ENCODE assay signal across 27 mouse cellular contexts in the genomic region with DNA sequence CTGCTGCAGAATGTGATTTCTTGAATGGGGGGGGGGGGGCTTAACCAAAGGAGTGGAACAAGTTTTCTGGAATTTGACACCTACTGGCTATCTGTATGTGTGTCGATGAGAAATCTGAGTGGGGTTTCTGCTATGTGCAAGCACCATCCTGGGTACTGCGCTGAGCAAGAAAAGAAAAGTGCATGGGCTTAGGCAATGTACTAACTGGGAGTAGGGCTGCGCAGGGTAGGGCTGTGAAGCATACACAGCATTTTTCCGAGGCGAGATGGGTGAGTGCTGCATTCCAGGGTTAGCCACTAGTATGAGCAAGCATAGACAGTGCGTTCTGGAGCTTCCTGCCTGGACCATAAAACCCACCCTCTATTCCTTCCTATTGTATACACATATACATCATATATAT.
A peak's percentile ranks its signal among the peaks of the same experiment; 100 is the strongest.
DNase-seq lines count a peak whose midpoint lies in the region; ATAC-seq and TF ChIP-seq lines count a peak whose summit lies in the region.
"Had no signal": no experiment of that assay in that cellular context is flagged by ENCODE, and none has a peak within 500 bp of the region (broad histone marks: within the 10 kb centered on the region; RNA-seq: fewer than 3 reads in every experiment).

No protein-coding gene starts in this region.

- TF ChIP-seq POLR2A in kidney, adult 2 months (IDR thresholded peaks at IDR 0.05; ENCODE audit: low read depth, low read length): no peak

- WGBS in kidney, adult 2 months: 65% methylated on average over 6 of the region's 6 CpGs
- WGBS in lung, postnatal 0 days: 50% methylated on average over 6 of the region's 6 CpGs

- no peak overlapping the region for H3K9ac ChIP-seq in lung, postnatal 0 days (replicated peaks; ENCODE audit: low read depth)
- H3K9ac ChIP-seq: forebrain, embryonic 12.5 days; heart, embryonic 13.5 days; hindbrain, embryonic 13.5 days; liver, embryonic 12.5 days had no signal

- H3K4me3 ChIP-seq in kidney, adult 2 months (ENCODE audit: insufficient read depth, low read depth, low read length): no peak overlapping the region
- H3K4me3 ChIP-seq in lung, postnatal 0 days (ENCODE audit: low read depth, low read length): no peak overlapping the region
- H3K4me3 ChIP-seq: forebrain, embryonic 12.5 days; heart, embryonic 13.5 days; hindbrain, embryonic 13.5 days; layer of hippocampus, adult 2 months; liver, embryonic 12.5 days; midbrain, embryonic 10.5 days had no signal

- H3K27ac ChIP-seq in kidney, adult 2 months (ENCODE audit: insufficient read depth, low read depth, low read length): no peak overlapping the region
- H3K27ac ChIP-seq in lung, postnatal 0 days (ENCODE audit: low read length): no peak overlapping the region
- H3K27ac ChIP-seq: forebrain, embryonic 12.5 days; heart, embryonic 13.5 days; hindbrain, embryonic 13.5 days; kidney, postnatal 0 days; layer of hippocampus, adult 2 months; liver, embryonic 12.5 days; midbrain, embryonic 10.5 days had no signal

- H3K27me3 ChIP-seq in kidney, adult 2 months (replicated peaks; ENCODE audit: control insufficient read depth, insufficient read depth, low read length): no peaks in the 10 kb centered on the region
- no peaks in the 10 kb centered on the region for H3K27me3 ChIP-seq in Patski
- H3K27me3 ChIP-seq in lung, postnatal 0 days (replicated peaks; ENCODE audit: insufficient read depth, low read length): no peaks in the 10 kb centered on the region
- H3K27me3 ChIP-seq: forebrain, embryonic 12.5 days; heart, embryonic 13.5 days; hindbrain, embryonic 13.5 days; liver, embryonic 12.5 days had no signal

- no peaks in the 10 kb centered on the region for H3K4me1 ChIP-seq in kidney, adult 2 months (ENCODE audit: control insufficient read depth, insufficient read depth, low read length)
- peaks cover 3% of the 10 kb centered on the region; the same call in 1 of the 2 replicates for H3K4me1 ChIP-seq in lung, postnatal 0 days (ENCODE audit: insufficient read depth, low read depth, low read length)
- H3K4me1 ChIP-seq: forebrain, embryonic 12.5 days; hindbrain, embryonic 13.5 days; liver, embryonic 12.5 days; midbrain, embryonic 10.5 days had no signal

- CTCF ChIA-PET in Patski (lab: Charles Lee): no interaction called here

- H3K9me3 ChIP-seq in lung, postnatal 0 days (ENCODE audit: low read length): no peaks in the 10 kb centered on the region
- H3K9me3 ChIP-seq: forebrain, embryonic 12.5 days; heart, embryonic 13.5 days; hindbrain, embryonic 13.5 days; liver, embryonic 12.5 days; midbrain, embryonic 10.5 days had no signal

- peak; percentile 3 for DNase-seq in kidney, postnatal 14 days
- no peak for DNase-seq in kidney, adult 2 months
- peak; percentile 67 for DNase-seq in 3134 (ENCODE audit: extremely low read depth, insufficient read length, low spot score)
- peak; percentile 17 for DNase-seq in Patski (ENCODE audit: low read depth, low spot score)
- DNase-seq in lung, postnatal 0 days (ENCODE audit: low spot score): peak; percentile 44
- DNase-seq in cerebellum, adult 11 months: no peak
- DNase-seq in ovary, adult 18-20 months (ENCODE audit: low spot score): no peak
- DNase-seq: adrenal gland, postnatal 10 days; B cell, adult 2 months; cerebellum, adult 11-12 months; cerebellum, postnatal 25 days; embryo, embryonic 11 days; gastrocnemius, postnatal 10 days; heart, adult 11 months; right cerebral cortex, postnatal 14 days; spleen, adult 18-20 months; thymus, adult 2 months had no signal

- TF ChIP-seq EP300 in lung, postnatal 0 days (IDR thresholded peaks at IDR 0.05): peak; percentile 63; the same call in 1 of the 2 replicates

- POLR2A ChIA-PET in Patski (lab: Charles Lee): no interaction called here

- no peak for TF ChIP-seq CTCF in kidney, adult 2 months (conservative IDR thresholded peaks at IDR 0.05; ENCODE audit: insufficient read depth, insufficient read length, low read depth, low read length)
- TF ChIP-seq CTCF in Patski (IDR thresholded peaks at IDR 0.05): peak; percentile 14
- no peak for TF ChIP-seq CTCF in lung, postnatal 0 days (IDR thresholded peaks at IDR 0.05)

- peak; percentile 94 for ATAC-seq in Patski
- peak; percentile 73 for ATAC-seq in lung, postnatal 0 days
- ATAC-seq in megakaryocyte-erythroid progenitor cell, adult 5-6 weeks (replicated peaks; ENCODE audit: low FRiP score, low TSS enrichment, poor library complexity, severe bottlenecking): no peak
- ATAC-seq: activated CD4-positive, CD25-positive, alpha-beta regulatory T cell, adult 4 months; inflammation-experienced regulatory T-cells, adult 6 months; liver, embryonic 12.5 days had no signal

- in situ Hi-C loops in Patski (cut with MboI; ENCODE audit: low pct_unique_long_range_greater_than_20kb): no loop called here

- H3K36me3 ChIP-seq in kidney, adult 2 months (ENCODE audit: control insufficient read depth, insufficient read depth, low read length): no peaks in the 10 kb centered on the region
- no peaks in the 10 kb centered on the region for H3K36me3 ChIP-seq in lung, postnatal 0 days (ENCODE audit: insufficient read depth, low read length)
- H3K36me3 ChIP-seq: forebrain, embryonic 12.5 days; heart, embryonic 13.5 days; hindbrain, embryonic 13.5 days; liver, embryonic 12.5 days; midbrain, embryonic 10.5 days had no signal

- H3K4me2 ChIP-seq in lung, postnatal 0 days (replicated peaks; ENCODE audit: low read depth, low read length): no peak overlapping the region
- H3K4me2 ChIP-seq: forebrain, embryonic 12.5 days; heart, embryonic 13.5 days; hindbrain, embryonic 13.5 days; liver, embryonic 12.5 days had no signal

Comparison
In these comparisons a context has a peak if more than half of its experiments do, and no peak if none do; other contexts are left out.
1. DNase-seq: peak in kidney, postnatal 14 days (single experiment), 3134 (single experiment), Patski (single experiment) and lung, postnatal 0 days (single experiment); none in kidney, adult 2 months (single experiment), cerebellum, adult 11 months (single experiment) and ovary, adult 18-20 months (single experiment).